Mouse (Mus musculus): Measurements from ENCODE around the gene Apol7c. TPM values are rescaled to one million over a fixed set of nuclear protein-coding genes. Genes with fewer than 3 reads are reported as not detected.
"Not testable (repeated sequence)": the region's sequence is repeated elsewhere in the genome, so short reads cannot be mapped to it uniquely, and the experiment has no call there.

Apol7c gene
- polyA plus RNA-seq (2015; fragmentation: Nextera tagmentation; extraction: Ambion mirVana): 0.04 TPM in 1 of 2 replicates, not detected in the other

DNA sequence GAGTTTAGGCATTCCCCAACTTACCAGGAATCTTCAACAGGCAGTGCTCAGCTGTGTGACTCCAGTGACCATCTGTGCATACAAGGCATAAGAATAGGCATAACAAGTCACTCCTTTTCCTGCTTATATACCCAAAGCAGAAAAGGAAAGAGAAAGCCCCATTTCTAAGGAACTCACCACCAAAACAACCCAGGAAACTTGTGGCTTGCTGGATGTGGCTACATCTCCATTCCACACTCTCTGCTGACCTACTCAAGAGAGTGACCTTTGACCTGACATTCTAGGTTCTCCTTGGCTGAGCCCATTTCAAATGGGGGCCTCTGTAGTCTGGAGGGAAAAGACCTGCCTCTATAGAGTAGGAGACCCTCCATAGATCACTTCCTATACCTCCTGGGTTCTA, at the start of gene Apol7c:
Gene Apol7c, minus strand, starts transcription at position 101 of the 400 bp plus-strand sequence.
- no peaks in the 10 kb centered on the region for H3K36me3 ChIP-seq (ENCODE audit: control insufficient read depth, insufficient read depth)
- H3K27ac ChIP-seq (ENCODE audit: low read length): no peak within 1 kb of the TSS
- no peak within 1 kb of the TSS for H3K4me2 ChIP-seq (ENCODE audit: low read depth, low read length)
- no peaks in the 10 kb centered on the region for H3K9me3 ChIP-seq (replicated peaks; ENCODE audit: control insufficient read depth, low read length)
- H3K4me3 ChIP-seq (ENCODE audit: low read depth, low read length): no peak within 1 kb of the TSS
- no peaks in the 10 kb centered on the region for H3K27me3 ChIP-seq (ENCODE audit: control insufficient read depth, insufficient read depth, low read depth, low read length)
- ATAC-seq (ENCODE audit: low read depth): no peak
- no peaks in the 10 kb centered on the region for H3K4me1 ChIP-seq (ENCODE audit: control insufficient read depth, low read depth, low read length)
- H3K9ac ChIP-seq (ENCODE audit: low read depth, low read length): no peak within 1 kb of the TSS

DNA sequence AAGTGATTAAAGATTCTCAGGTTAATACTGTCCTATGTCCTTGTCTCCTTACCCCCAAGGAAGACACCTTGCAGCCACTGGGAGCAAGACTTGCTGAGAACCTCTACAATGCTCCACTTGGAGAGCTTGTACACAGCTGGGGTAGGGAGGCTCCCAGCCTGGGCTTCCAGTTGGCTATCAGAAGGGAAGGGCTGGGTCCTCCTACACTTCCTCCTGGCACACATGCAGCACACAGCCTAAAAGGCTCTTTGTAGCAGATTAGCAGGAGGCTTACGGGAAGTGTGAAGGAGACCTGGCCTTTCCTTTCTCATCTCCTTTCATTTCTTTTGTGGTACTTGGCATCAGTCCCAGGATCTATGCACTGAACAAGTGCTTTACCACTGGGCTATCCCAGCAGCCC, 48.6 kb upstream of the Apol7c start:
- H3K4me2 ChIP-seq (ENCODE audit: low read depth, low read length): no peak overlapping the region
- H3K9ac ChIP-seq (ENCODE audit: low read depth, low read length): no peak overlapping the region
- H3K27me3 ChIP-seq (ENCODE audit: control insufficient read depth, insufficient read depth, low read depth, low read length): no peaks in the 10 kb centered on the region
- no peaks in the 10 kb centered on the region for H3K4me1 ChIP-seq (ENCODE audit: control insufficient read depth, low read depth, low read length)
- H3K27ac ChIP-seq (ENCODE audit: low read length): no peak overlapping the region
- no peaks in the 10 kb centered on the region for H3K36me3 ChIP-seq (ENCODE audit: control insufficient read depth, insufficient read depth)
- no peaks in the 10 kb centered on the region for H3K9me3 ChIP-seq (replicated peaks; ENCODE audit: control insufficient read depth, low read length)
- WGBS (ENCODE audit: insufficient replicate concordance): 28% methylated on average over 1 of the region's 1 CpGs
- no peak overlapping the region for H3K4me3 ChIP-seq (ENCODE audit: low read depth, low read length)
- no peak for ATAC-seq (ENCODE audit: low read depth)

DNA sequence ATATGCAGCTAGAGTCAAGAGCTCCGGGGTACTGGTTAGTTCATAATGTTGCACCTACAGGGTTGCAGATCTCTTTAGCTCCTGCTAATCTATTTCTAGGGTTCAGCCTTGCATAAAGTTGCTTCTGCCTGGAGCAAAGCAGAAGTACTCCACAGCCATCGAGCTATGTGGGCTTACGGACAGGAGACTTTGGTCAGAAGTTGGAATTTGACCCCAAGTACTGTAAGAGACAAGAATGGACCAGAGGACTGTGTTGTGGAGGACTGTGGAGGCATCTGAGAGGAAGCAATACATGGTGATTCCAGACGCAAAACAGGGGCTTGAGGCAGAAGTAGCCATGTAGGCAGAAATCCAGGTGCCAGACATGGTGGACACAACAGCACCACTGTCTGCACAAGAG, 46.2 kb upstream of the Apol7c start:
- Histone ChIP-seq H3K36me3 (ENCODE audit: control insufficient read depth, insufficient read depth) (no peaks in the 10 kb centered on the region), H3K4me3 (ENCODE audit: low read depth, low read length) (no peak overlapping the region), H3K4me2 (ENCODE audit: low read depth, low read length) (no peak overlapping the region), H3K9me3 (replicated peaks; ENCODE audit: control insufficient read depth, low read length) (no peaks in the 10 kb centered on the region), H3K4me1 (ENCODE audit: control insufficient read depth, low read depth, low read length) (no peaks in the 10 kb centered on the region), H3K27ac (ENCODE audit: low read length) (no peak overlapping the region), H3K9ac (ENCODE audit: low read depth, low read length) (no peak overlapping the region), H3K27me3 (ENCODE audit: control insufficient read depth, insufficient read depth, low read depth, low read length) (no peaks in the 10 kb centered on the region)
- ATAC-seq (ENCODE audit: low read depth): no peak
- 63% methylated on average over 4 of the region's 4 CpGs for WGBS (ENCODE audit: insufficient replicate concordance)

DNA sequence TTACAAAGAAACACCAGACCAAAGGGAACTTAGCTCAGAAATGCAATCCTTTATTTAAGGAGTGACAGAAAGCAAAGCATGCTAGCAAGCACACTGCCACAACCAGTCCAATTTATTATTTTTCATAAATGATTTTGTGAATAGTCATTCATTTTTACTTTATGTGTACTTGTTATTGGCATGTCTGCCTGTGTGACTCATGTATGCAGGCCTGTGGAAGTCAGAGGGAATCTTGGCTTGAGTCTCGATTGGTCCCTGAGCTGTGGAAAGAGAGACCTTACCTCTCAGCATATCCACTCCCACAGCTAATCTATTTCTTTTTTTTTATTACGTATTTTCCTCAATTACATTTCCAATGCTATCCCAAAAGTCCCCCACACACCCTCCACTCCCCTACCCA, 45.7 kb upstream of the Apol7c start:
- H3K4me2 ChIP-seq (ENCODE audit: low read depth, low read length): no peak overlapping the region
- H3K4me3 ChIP-seq (ENCODE audit: low read depth, low read length): no peak overlapping the region
- H3K9me3 ChIP-seq (replicated peaks; ENCODE audit: control insufficient read depth, low read length): no peaks in the 10 kb centered on the region
- no peak for ATAC-seq (ENCODE audit: low read depth)
- WGBS (ENCODE audit: insufficient replicate concordance): 68% methylated on average over 2 of the region's 2 CpGs
- no peaks in the 10 kb centered on the region for H3K4me1 ChIP-seq (ENCODE audit: control insufficient read depth, low read depth, low read length)
- H3K36me3 ChIP-seq (ENCODE audit: control insufficient read depth, insufficient read depth): no peaks in the 10 kb centered on the region
- no peak overlapping the region for H3K27ac ChIP-seq (ENCODE audit: low read length)
- H3K27me3 ChIP-seq (ENCODE audit: control insufficient read depth, insufficient read depth, low read depth, low read length): no peaks in the 10 kb centered on the region
- no peak overlapping the region for H3K9ac ChIP-seq (ENCODE audit: low read depth, low read length)

DNA sequence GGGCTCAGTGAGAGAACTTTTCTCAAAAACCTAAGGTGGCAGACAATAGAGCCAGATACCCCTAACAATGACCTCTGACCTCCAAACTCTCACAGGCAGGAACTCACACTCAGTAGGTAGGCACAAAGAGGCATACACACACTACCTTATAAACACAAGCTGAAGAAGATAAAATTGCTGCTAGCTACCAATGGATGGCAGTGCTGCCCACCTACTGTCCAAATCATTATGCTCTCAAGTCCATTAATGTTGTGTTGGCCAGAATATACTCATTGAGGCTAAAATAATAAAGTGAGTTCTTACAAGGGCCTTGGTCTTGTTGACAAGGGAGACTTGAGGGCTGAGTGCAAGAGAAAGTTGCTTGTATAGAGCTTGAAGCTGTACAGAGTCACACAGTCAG, 30.1 kb upstream of the Apol7c start:
- no peak overlapping the region for H3K9ac ChIP-seq (ENCODE audit: low read depth, low read length)
- no peak overlapping the region for H3K4me3 ChIP-seq (ENCODE audit: low read depth, low read length)
- no peak overlapping the region for H3K27ac ChIP-seq (ENCODE audit: low read length)
- no peaks in the 10 kb centered on the region for H3K27me3 ChIP-seq (ENCODE audit: control insufficient read depth, insufficient read depth, low read depth, low read length)
- no peak for ATAC-seq (ENCODE audit: low read depth)
- no peaks in the 10 kb centered on the region for H3K4me1 ChIP-seq (ENCODE audit: control insufficient read depth, low read depth, low read length)
- no peaks in the 10 kb centered on the region for H3K9me3 ChIP-seq (replicated peaks; ENCODE audit: control insufficient read depth, low read length)
- H3K36me3 ChIP-seq (ENCODE audit: control insufficient read depth, insufficient read depth): no peaks in the 10 kb centered on the region
- H3K4me2 ChIP-seq (ENCODE audit: low read depth, low read length): no peak overlapping the region

DNA sequence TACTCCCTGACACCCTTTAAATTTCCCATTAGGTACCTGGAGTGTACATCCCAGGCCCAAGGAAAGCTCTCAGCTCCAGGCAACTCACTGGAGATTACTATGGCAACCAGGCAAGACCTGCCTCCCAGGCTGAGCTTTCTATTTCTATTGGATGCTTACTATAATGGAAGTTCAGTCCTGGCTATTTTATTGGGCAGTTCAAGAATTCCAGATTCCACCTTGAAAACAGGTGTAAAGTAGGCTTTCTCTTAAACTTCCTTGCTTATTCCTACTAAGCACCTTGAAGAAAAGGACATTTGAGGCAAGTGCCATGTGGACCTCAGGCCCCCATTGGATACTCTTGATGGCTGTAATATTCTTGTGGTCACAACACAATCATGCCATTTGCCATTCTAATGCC, 28.7 kb upstream of the Apol7c start, which contains the start of gene 1700025B11Rik:
Gene 1700025B11Rik, minus strand, starts transcription at position 101 of the 400 bp plus-strand sequence.
- Histone ChIP-seq H3K4me3 (ENCODE audit: low read depth, low read length) (no peak within 1 kb of the TSS), H3K9me3 (replicated peaks; ENCODE audit: control insufficient read depth, low read length) (no peaks in the 10 kb centered on the region), H3K36me3 (ENCODE audit: control insufficient read depth, insufficient read depth) (no peaks in the 10 kb centered on the region), H3K27me3 (ENCODE audit: control insufficient read depth, insufficient read depth, low read depth, low read length) (no peaks in the 10 kb centered on the region), H3K4me2 (ENCODE audit: low read depth, low read length) (no peak within 1 kb of the TSS), H3K27ac (ENCODE audit: low read length) (no peak within 1 kb of the TSS), H3K4me1 (ENCODE audit: control insufficient read depth, low read depth, low read length) (no peaks in the 10 kb centered on the region), H3K9ac (ENCODE audit: low read depth, low read length) (no peak within 1 kb of the TSS)
- no peak for ATAC-seq (ENCODE audit: low read depth)

DNA sequence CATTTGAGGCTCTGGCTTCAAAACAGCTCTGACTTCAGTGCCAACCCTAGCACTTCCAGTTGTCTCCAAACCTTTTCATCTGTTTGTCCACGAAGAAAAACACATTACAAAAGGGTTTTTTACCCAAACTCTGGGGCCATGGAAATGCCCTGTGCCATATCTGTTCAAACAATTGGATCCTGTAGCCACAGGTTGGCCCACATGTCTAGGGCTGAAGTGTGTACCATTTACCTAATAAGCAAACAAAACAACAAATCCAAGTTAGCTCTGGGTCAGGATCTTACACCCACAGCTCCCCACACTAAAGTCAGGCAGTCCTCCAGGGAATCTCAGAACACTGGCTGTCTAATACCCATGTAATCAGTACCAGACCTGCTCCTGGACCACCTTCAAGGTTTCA, 6.1 kb upstream of the Apol7c start:
- not testable (repeated sequence) for H3K4me1 ChIP-seq (ENCODE audit: control insufficient read depth, low read depth, low read length); ATAC-seq (ENCODE audit: low read depth); H3K4me2 ChIP-seq (ENCODE audit: low read depth, low read length); H3K27me3 ChIP-seq (ENCODE audit: control insufficient read depth, insufficient read depth, low read depth, low read length); H3K9ac ChIP-seq (ENCODE audit: low read depth, low read length); H3K9me3 ChIP-seq (replicated peaks; ENCODE audit: control insufficient read depth, low read length); H3K27ac ChIP-seq (ENCODE audit: low read length); H3K36me3 ChIP-seq (ENCODE audit: control insufficient read depth, insufficient read depth); H3K4me3 ChIP-seq (ENCODE audit: low read depth, low read length)
- 12% methylated on average over 1 of the region's 1 CpGs for WGBS (ENCODE audit: insufficient replicate concordance)

DNA sequence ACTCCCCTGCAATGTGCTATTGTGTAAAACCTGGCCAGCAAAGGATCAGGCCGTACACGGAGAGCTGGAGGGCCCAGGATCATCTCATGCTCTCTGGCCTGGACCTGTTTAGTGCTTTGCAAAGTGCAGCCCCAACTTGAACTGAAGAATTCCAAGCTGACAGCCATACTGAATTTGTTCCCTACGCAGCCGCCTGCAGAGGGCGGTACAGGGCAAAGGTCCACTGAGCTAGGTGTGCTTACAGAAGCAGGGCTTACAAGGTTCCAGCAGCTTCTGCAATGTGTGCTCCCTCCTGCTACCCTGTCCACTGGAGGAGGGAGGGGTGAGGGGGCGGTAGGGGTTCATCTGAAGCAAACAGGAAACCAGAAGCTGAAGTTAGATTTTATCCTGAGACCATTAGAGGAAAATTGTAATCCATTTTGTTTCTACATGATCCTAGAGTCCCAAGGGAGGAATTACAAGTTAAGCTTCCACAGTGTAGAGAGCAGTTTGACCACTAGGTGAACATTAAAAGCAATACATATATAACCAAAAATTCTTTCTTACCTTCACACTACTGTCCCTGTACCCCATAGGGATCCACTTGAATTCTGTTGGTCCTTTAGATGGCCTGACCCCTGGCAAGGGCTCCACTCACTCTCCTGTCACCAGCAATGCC, 9.8 kb downstream of the Apol7c start:
- H3K27ac ChIP-seq (ENCODE audit: low read length); H3K9ac ChIP-seq (ENCODE audit: low read depth, low read length); H3K36me3 ChIP-seq (ENCODE audit: control insufficient read depth, insufficient read depth); H3K4me1 ChIP-seq (ENCODE audit: control insufficient read depth, low read depth, low read length); H3K4me2 ChIP-seq (ENCODE audit: low read depth, low read length); H3K4me3 ChIP-seq (ENCODE audit: low read depth, low read length); H3K27me3 ChIP-seq (ENCODE audit: control insufficient read depth, insufficient read depth, low read depth, low read length); H3K9me3 ChIP-seq (replicated peaks; ENCODE audit: control insufficient read depth, low read length); ATAC-seq (ENCODE audit: low read depth): not testable (repeated sequence)
- WGBS (ENCODE audit: insufficient replicate concordance): 10% methylated on average over 6 of the region's 6 CpGs

DNA sequence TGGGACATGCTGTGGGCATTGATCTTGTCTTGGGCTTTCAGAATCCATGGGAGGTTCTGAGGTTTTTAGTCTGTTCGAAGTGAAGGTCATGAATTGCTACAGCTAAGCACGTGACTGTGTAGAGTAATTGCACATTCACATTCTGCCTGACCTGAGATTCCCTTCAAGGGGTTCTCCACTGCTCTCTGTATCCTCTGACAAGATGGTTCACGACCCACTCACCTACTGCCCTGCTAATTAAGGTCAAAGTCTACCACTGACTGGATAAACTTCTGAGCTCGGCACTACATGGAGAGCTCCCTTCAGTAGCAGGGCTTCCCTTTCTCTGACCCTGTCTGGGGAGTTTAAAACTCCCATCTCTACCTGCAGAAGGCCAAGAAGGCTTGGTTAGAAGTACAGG, 12.5 kb downstream of the Apol7c start:
- not testable (repeated sequence) for H3K4me1 ChIP-seq (ENCODE audit: control insufficient read depth, low read depth, low read length); H3K27ac ChIP-seq (ENCODE audit: low read length); H3K27me3 ChIP-seq (ENCODE audit: control insufficient read depth, insufficient read depth, low read depth, low read length); ATAC-seq (ENCODE audit: low read depth); H3K9me3 ChIP-seq (replicated peaks; ENCODE audit: control insufficient read depth, low read length); H3K4me3 ChIP-seq (ENCODE audit: low read depth, low read length); H3K4me2 ChIP-seq (ENCODE audit: low read depth, low read length); H3K9ac ChIP-seq (ENCODE audit: low read depth, low read length); H3K36me3 ChIP-seq (ENCODE audit: control insufficient read depth, insufficient read depth)
- WGBS (ENCODE audit: insufficient replicate concordance): 38% methylated on average over 4 of the region's 4 CpGs
